Mouse (Mus musculus): Measurements from ENCODE around the gene St3gal5. TPM values are rescaled to one million over a fixed set of nuclear protein-coding genes. Genes with fewer than 3 reads are reported as not detected.

St3gal5 gene
- polyA plus RNA-seq, 1 experiment from 2014 or later, result 29.6 TPM

- Histone ChIP-seq H3K9ac (replicated peaks) (peak overlapping the region; percentile 70), H3K4me3 (replicated peaks) (peak overlapping the region; percentile 61), H3K4me1 (replicated peaks) (peaks cover 33% of the 10 kb centered on the region), H3K4me2 (peak overlapping the region; percentile 82), H3K27me3 (no peaks in the 10 kb centered on the region), H3K27ac (peak overlapping the region; percentile 79), H3K9me3 (no peaks in the 10 kb centered on the region), H3K36me3 (no peaks in the 10 kb centered on the region)
- 2% methylated on average over 15 of the region's 15 CpGs for WGBS
- ATAC-seq (ENCODE audit: insufficient number of reproducible peaks, insufficient read depth, low FRiP score, low TSS enrichment, low read depth), result peak; percentile 9; the same call in 1 of the 2 replicates
Observed at GRCm38 (mm10) chr6:72098021-72098655, 746 bp downstream of the St3gal5 start.

GRCm38 (mm10) chr6:72098691-72099090 is 1.3 kb downstream of the St3gal5 start:
- Histone ChIP-seq H3K27ac (no peak overlapping the region), H3K9ac (replicated peaks) (no peak overlapping the region), H3K9me3 (no peaks in the 10 kb centered on the region), H3K4me3 (replicated peaks) (peak overlapping the region; percentile 61), H3K27me3 (no peaks in the 10 kb centered on the region), H3K36me3 (no peaks in the 10 kb centered on the region), H3K4me1 (replicated peaks) (peaks cover 33% of the 10 kb centered on the region), H3K4me2 (peak overlapping the region; percentile 82)
- 29% methylated on average over 2 of the region's 2 CpGs for WGBS
- ATAC-seq (ENCODE audit: insufficient number of reproducible peaks, insufficient read depth, low FRiP score, low TSS enrichment, low read depth), result no peak

DNA sequence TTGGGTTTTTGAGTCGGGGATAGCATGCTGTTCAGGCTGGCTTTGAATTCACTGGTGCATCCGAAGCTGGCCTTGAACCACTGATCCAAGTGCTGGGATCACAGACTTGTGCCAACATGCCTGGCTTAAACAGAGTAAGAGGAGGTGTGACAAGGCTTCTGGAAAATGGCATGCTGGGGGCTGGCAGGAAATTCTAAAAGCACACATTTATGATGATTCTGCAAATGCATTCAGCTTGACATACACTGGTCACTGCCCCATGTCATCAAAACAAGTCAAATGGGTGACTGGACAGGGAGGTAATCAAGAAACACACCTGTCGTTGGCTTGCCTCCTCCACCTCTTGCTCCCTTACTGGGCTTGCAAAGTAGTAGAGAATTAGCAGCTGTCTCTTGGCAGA is 1.9 kb downstream of the St3gal5 start:
- no peaks in the 10 kb centered on the region for H3K9me3 ChIP-seq
- no peaks in the 10 kb centered on the region for H3K27me3 ChIP-seq
- H3K4me2 ChIP-seq, result peak overlapping the region; percentile 82
- peak overlapping the region; percentile 61; the same call in 1 of the 2 replicates for H3K4me3 ChIP-seq (replicated peaks)
- H3K27ac ChIP-seq, result no peak overlapping the region
- no peaks in the 10 kb centered on the region for H3K36me3 ChIP-seq
- no peak for ATAC-seq (ENCODE audit: insufficient number of reproducible peaks, insufficient read depth, low FRiP score, low TSS enrichment, low read depth)
- WGBS, result 70% methylated on average over 3 of the region's 3 CpGs
- H3K9ac ChIP-seq (replicated peaks), result no peak overlapping the region
- peaks cover 33% of the 10 kb centered on the region for H3K4me1 ChIP-seq (replicated peaks)

DNA sequence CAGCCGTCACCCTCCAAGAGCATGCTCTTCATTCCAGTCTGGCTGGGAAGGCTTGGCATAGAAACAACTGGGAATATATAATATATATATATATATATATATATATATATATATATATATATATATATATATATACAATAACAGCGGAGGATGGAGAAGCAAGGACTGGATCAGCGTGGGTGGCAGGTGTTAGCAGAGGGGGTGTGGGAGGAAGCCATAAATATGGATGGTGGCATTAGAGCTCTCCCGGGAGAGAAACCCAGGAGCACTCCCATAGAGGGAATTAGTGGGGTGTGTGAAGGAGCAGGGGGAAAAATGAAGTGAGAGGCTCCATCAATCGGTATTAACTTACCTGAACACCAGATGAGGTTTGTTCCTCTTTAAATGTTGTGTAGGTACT is 2.8 kb downstream of the St3gal5 start:
- Histone ChIP-seq H3K9ac (replicated peaks) (no peak overlapping the region), H3K9me3 (no peaks in the 10 kb centered on the region), H3K36me3 (no peaks in the 10 kb centered on the region), H3K4me2 (no peak overlapping the region), H3K27ac (no peak overlapping the region), H3K27me3 (no peaks in the 10 kb centered on the region), H3K4me3 (replicated peaks) (no peak overlapping the region), H3K4me1 (replicated peaks) (peaks cover 33% of the 10 kb centered on the region)
- ATAC-seq (ENCODE audit: insufficient number of reproducible peaks, insufficient read depth, low FRiP score, low TSS enrichment, low read depth), result no peak
- 69% methylated on average over 5 of the region's 5 CpGs for whole genome bisulfite sequencing

- 83% methylated on average over 8 of the region's 8 CpGs for WGBS
- no peak for ATAC-seq (ENCODE audit: insufficient number of reproducible peaks, insufficient read depth, low FRiP score, low TSS enrichment, low read depth)
- Histone ChIP-seq H3K4me2 (no peak overlapping the region; the same call in 1 of the 2 replicates), H3K9ac (replicated peaks) (no peak overlapping the region), H3K27ac (0 out of 2 replicates have a peak overlapping the region, but pooled peaks have one; percentile 37), H3K4me3 (replicated peaks) (no peak overlapping the region), H3K27me3 (no peaks in the 10 kb centered on the region), H3K4me1 (replicated peaks) (peaks cover 33% of the 10 kb centered on the region), H3K9me3 (no peaks in the 10 kb centered on the region), H3K36me3 (no peaks in the 10 kb centered on the region)
Observed at GRCm38 (mm10) chr6:72100939-72101338, 3.5 kb downstream of the St3gal5 start.

GRCm38 (mm10) chr6:72101386-72101785 is 4.0 kb downstream of the St3gal5 start:
- H3K4me2 ChIP-seq, result no peak overlapping the region
- H3K4me1 ChIP-seq (replicated peaks), result peaks cover 33% of the 10 kb centered on the region
- no peak overlapping the region for H3K4me3 ChIP-seq (replicated peaks)
- no peaks in the 10 kb centered on the region for H3K27me3 ChIP-seq
- no peak overlapping the region for H3K27ac ChIP-seq
- 82% methylated on average over 4 of the region's 4 CpGs for WGBS
- H3K9ac ChIP-seq (replicated peaks), result no peak overlapping the region
- no peaks in the 10 kb centered on the region for H3K36me3 ChIP-seq
- ATAC-seq (ENCODE audit: insufficient number of reproducible peaks, insufficient read depth, low FRiP score, low TSS enrichment, low read depth), result no peak
- no peaks in the 10 kb centered on the region for H3K9me3 ChIP-seq

DNA sequence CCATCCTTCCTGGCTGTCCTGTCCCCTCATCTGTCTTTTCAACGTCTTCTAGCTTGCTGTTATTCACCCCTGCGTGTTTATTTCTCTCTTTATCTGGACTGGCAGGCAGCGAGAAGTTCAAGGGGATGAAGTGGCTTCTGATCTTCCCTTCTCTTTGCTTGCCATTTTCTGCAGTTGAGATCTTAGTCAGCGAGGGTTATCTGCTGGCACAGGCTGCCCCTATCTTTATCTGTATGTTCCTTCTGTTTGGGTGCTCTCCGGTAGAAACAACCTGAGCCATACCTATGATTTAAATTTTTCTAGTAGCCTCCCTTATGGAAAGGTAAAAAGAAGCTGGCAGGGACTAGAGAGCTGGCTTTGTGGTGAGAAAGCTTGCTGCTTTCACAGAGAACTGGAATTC is 4.7 kb downstream of the St3gal5 start:
- ATAC-seq (ENCODE audit: insufficient number of reproducible peaks, insufficient read depth, low FRiP score, low TSS enrichment, low read depth), result no peak
- Histone ChIP-seq H3K27me3 (no peaks in the 10 kb centered on the region), H3K27ac (no peak overlapping the region), H3K9ac (replicated peaks) (no peak overlapping the region), H3K4me1 (replicated peaks) (peaks cover 27% of the 10 kb centered on the region), H3K9me3 (no peaks in the 10 kb centered on the region), H3K36me3 (no peaks in the 10 kb centered on the region), H3K4me3 (replicated peaks) (no peak overlapping the region), H3K4me2 (no peak overlapping the region)
- 71% methylated on average over 5 of the region's 5 CpGs for WGBS

DNA sequence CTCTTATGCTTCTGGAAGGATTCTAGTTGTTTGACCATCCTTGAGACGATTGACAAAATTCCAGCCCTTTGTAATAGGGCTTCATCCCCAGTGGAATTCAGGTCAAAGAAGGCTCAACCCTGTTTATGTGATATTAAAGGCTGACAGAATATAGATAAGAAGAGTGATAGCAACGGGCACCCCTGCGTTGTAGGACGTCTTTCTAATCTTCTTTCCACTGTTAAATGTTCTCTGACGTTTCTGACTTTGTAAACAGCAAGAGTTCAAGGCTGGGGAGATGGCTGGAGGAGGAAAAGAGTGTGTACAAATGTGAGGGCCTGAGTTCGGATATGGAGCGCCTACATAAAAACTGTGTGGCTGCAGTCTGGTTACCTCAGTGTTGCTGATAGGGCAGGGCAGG is 7.1 kb downstream of the St3gal5 start:
- H3K9ac ChIP-seq (replicated peaks), result no peak overlapping the region
- no peaks in the 10 kb centered on the region for H3K36me3 ChIP-seq
- no peaks in the 10 kb centered on the region for H3K9me3 ChIP-seq
- no peak overlapping the region for H3K4me2 ChIP-seq
- H3K27ac ChIP-seq, result no peak overlapping the region
- 87% methylated on average over 7 of the region's 7 CpGs for WGBS
- no peaks in the 10 kb centered on the region for H3K27me3 ChIP-seq
- no peak for ATAC-seq (ENCODE audit: insufficient number of reproducible peaks, insufficient read depth, low FRiP score, low TSS enrichment, low read depth)
- H3K4me1 ChIP-seq (replicated peaks), result peaks cover 20% of the 10 kb centered on the region
- H3K4me3 ChIP-seq (replicated peaks), result no peak overlapping the region

DNA sequence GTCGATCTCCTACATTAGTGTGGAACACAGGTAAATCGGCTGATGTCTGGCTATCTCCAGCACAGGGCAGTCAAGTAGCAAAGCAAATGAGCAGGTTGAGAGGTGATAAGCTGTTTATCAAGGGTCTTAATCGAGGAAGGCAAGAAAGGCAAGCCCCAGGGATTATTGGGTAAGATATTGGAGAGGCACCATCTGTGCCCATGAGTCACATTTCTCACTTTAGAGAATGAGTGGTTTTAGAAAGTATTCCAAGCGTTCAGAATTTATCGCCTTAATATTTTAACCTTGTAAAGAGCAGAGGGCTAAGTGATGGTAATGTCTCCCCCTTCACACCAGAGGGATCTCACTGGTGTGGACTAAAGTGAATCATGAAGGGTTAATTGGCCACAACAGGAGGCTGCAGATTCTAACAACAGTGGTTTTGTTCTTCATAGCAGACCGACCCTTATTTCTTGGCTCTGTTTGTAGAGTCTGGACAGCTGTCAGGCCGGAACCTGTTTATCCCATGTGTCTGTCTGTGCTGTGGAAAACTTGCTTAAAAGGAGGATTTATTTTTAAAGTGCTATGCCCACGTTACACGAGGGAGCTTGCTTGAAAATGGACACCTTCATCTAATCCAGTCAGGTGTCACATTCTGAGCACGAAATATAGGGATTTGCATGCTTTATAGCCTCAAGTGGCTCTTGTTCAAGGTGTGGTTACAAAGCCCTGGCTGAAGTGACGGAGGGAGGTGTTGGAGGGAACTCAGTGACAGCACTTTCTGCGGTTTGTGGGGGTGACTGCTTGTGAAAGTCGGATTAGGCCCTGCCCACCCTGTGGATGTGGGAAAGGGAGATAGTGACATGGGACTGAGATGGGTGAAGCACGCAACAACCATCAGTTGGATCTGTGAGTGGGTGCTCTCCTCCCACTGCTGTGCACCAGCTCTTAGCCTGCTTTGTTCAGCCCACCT is 11.8 kb downstream of the St3gal5 start:
- no peak overlapping the region for H3K9ac ChIP-seq (replicated peaks)
- peaks cover 24% of the 10 kb centered on the region for H3K4me1 ChIP-seq (replicated peaks)
- no peaks in the 10 kb centered on the region for H3K36me3 ChIP-seq
- peak overlapping the region; percentile 50; the same call in 1 of the 2 replicates for H3K27ac ChIP-seq
- H3K9me3 ChIP-seq, result no peaks in the 10 kb centered on the region
- peak overlapping the region; percentile 9; the same call in 1 of the 2 replicates for H3K4me2 ChIP-seq
- WGBS, result 60% methylated on average over 14 of the region's 14 CpGs
- ATAC-seq (ENCODE audit: insufficient number of reproducible peaks, insufficient read depth, low FRiP score, low TSS enrichment, low read depth), result peak; percentile 59; the same call in 1 of the 2 replicates
- H3K27me3 ChIP-seq, result no peaks in the 10 kb centered on the region
- no peak overlapping the region for H3K4me3 ChIP-seq (replicated peaks)

- Histone ChIP-seq H3K27ac (no peak overlapping the region), H3K9ac (replicated peaks) (no peak overlapping the region), H3K36me3 (no peaks in the 10 kb centered on the region), H3K4me1 (replicated peaks) (peaks cover 24% of the 10 kb centered on the region), H3K9me3 (no peaks in the 10 kb centered on the region), H3K27me3 (no peaks in the 10 kb centered on the region), H3K4me2 (no peak overlapping the region), H3K4me3 (replicated peaks) (no peak overlapping the region)
- ATAC-seq (ENCODE audit: insufficient number of reproducible peaks, insufficient read depth, low FRiP score, low TSS enrichment, low read depth), result no peak
- 91% methylated on average over 3 of the region's 3 CpGs for WGBS
Observed at GRCm38 (mm10) chr6:72110577-72110976, 13.2 kb downstream of the St3gal5 start.

DNA sequence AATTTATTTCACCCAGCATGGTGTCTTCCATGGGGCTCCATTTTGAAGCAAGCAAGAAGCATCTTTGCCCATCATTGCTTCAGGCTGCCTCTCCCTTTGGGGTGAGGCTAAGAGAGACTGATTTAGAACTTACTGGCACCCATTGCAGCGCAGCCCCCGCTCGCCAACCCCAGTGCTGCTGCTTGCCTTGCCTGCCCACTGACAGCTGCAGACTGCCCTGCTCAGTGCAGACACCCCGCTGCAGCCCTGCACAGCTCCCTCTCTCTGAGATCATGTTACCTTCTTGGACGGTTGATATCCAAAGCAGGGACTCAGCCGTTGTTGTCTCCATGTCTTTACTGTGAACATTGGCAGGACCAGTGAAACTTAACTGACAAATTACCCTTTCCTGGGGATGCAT is 15.2 kb downstream of the St3gal5 start:
- Histone ChIP-seq H3K27me3 (no peaks in the 10 kb centered on the region), H3K4me2 (no peak overlapping the region), H3K4me1 (replicated peaks) (peaks cover 24% of the 10 kb centered on the region), H3K9ac (replicated peaks) (no peak overlapping the region), H3K27ac (no peak overlapping the region), H3K36me3 (no peaks in the 10 kb centered on the region), H3K9me3 (no peaks in the 10 kb centered on the region), H3K4me3 (replicated peaks) (no peak overlapping the region)
- 0 out of 2 replicates have a peak, but pooled peaks have one; percentile 45 for ATAC-seq (ENCODE audit: insufficient number of reproducible peaks, insufficient read depth, low FRiP score, low TSS enrichment, low read depth)
- 28% methylated on average over 6 of the region's 6 CpGs for WGBS
